Mouse (Mus musculus): ENCODE measurements at regions not wholly inside any gene's neighbourhood (a gene's known extent, or its start where the extent isn't known, plus 50 kb on each side); places are given as distances from the start of the nearest gene placed in this dataset.
A peak's percentile ranks its signal among the peaks of the same experiment; 100 is the strongest.

GRCm38 (mm10) chr14:114864102-114864501 is 227.9 kb upstream of the Gpc5 start:
- DNase-seq (ENCODE audit: low read depth), result no peak

- DNase-seq (ENCODE audit: low read depth), result no peak
Observed at GRCm38 (mm10) chr14:114869233-114869632, 222.8 kb upstream of the Gpc5 start.

- DNase-seq (ENCODE audit: low read depth), result no peak
Observed at GRCm38 (mm10) chr14:114875101-114875500, 216.9 kb upstream of the Gpc5 start.

GRCm38 (mm10) chr14:114876427-114876826 is 215.6 kb upstream of the Gpc5 start:
- DNase-seq (ENCODE audit: low read depth), result no peak

- no peak for DNase-seq (ENCODE audit: low read depth)
Observed at GRCm38 (mm10) chr14:114877477-114877876, 214.5 kb upstream of the Gpc5 start.

GRCm38 (mm10) chr14:114880291-114880690 is 211.7 kb upstream of the Gpc5 start:
- DNase-seq (ENCODE audit: low read depth), result no peak

- DNase-seq (ENCODE audit: low read depth), result no peak
Observed at GRCm38 (mm10) chr14:114904109-114904508, 187.9 kb upstream of the Gpc5 start.

- no peak for DNase-seq (ENCODE audit: low read depth)
Observed at GRCm38 (mm10) chr14:114912271-114912670, 179.7 kb upstream of the Gpc5 start.

GRCm38 (mm10) chr14:114913238-114913637 is 178.8 kb upstream of the Gpc5 start:
- no peak for DNase-seq (ENCODE audit: low read depth)

- DNase-seq (ENCODE audit: low read depth), result peak; percentile 8
Observed at GRCm38 (mm10) chr14:114945744-114946143, 146.3 kb upstream of the Gpc5 start.

- DNase-seq (ENCODE audit: low read depth), result peak; percentile 7
Observed at GRCm38 (mm10) chr14:114946321-114946720, 145.7 kb upstream of the Gpc5 start.

GRCm38 (mm10) chr14:114948341-114949155 is 143.5 kb upstream of the Gpc5 start:
- peak; percentile 32 for DNase-seq (ENCODE audit: low read depth)

- no peak for DNase-seq (ENCODE audit: low read depth)
Observed at GRCm38 (mm10) chr14:114949156-114949496, 142.9 kb upstream of the Gpc5 start.

- DNase-seq (ENCODE audit: low read depth), result no peak
Observed at GRCm38 (mm10) chr14:114952280-114952679, 139.7 kb upstream of the Gpc5 start.

- DNase-seq (ENCODE audit: low read depth), result no peak
Observed at GRCm38 (mm10) chr14:114953070-114953665, 138.8 kb upstream of the Gpc5 start.

- no peak for DNase-seq (ENCODE audit: low read depth)
Observed at GRCm38 (mm10) chr14:114954287-114954686, 137.7 kb upstream of the Gpc5 start.

GRCm38 (mm10) chr14:114955572-114955971 is 136.4 kb upstream of the Gpc5 start:
- DNase-seq (ENCODE audit: low read depth), result no peak

- DNase-seq (ENCODE audit: low read depth), result no peak
Observed at GRCm38 (mm10) chr14:114960273-114960672, 131.7 kb upstream of the Gpc5 start.

- no peak for DNase-seq (ENCODE audit: low read depth)
Observed at GRCm38 (mm10) chr14:114965941-114966340, 126.1 kb upstream of the Gpc5 start.

- no peak for DNase-seq (ENCODE audit: low read depth)
Observed at GRCm38 (mm10) chr14:114969020-114969419, 123.0 kb upstream of the Gpc5 start.

GRCm38 (mm10) chr14:114981120-114981519 is 110.9 kb upstream of the Gpc5 start:
- DNase-seq (ENCODE audit: low read depth), result no peak

- DNase-seq (ENCODE audit: low read depth), result no peak
Observed at GRCm38 (mm10) chr14:115003223-115003622, 88.8 kb upstream of the Gpc5 start.

GRCm38 (mm10) chr14:115004733-115005405 is 87.1 kb upstream of the Gpc5 start:
- no peak for DNase-seq (ENCODE audit: low read depth)
